Mouse (Mus musculus) pancreas, adult 10 weeks (tissue): ENCODE results near the gene Esrrb. TPM values are rescaled to one million over a fixed set of nuclear protein-coding genes. Genes with fewer than 3 reads are reported as not detected.

Source experiments
- polyA plus RNA-seq: library from polyadenylated mRNA; stranded (reverse); fragments of 350-450 nt; fragmentation: Illumina TruSeq; extraction: RNeasy Lipid Tissue Mini Kit (QIAGEN cat#74804); gene quantifications from one replicate; pipeline ENCODE4 v1.2.3, GENCODE M21; 2015; ENCODE audit warnings: low read depth, low replicate concordance; ENCODE audit not compliant: insufficient read depth

The Esrrb gene
- not detected for polyA plus RNA-seq

GRCm38 (mm10) chr12:86360696-86361631 is at the start of gene Esrrb:
TSS of gene Esrrb (plus strand) at chr12:86361117.

Other genes with a start within 250 kb of the Esrrb start
- gene Gpatch2l, start 119.3 kb upstream of the Esrrb start, polyA plus RNA-seq = 5.2 TPM